Mouse (Mus musculus) adipocyte (in vitro differentiated cells): ENCODE data around the gene Fam155a.

Experiments
- DNase-seq: peaks from one replicate; pipeline ENCODE4 v3.0.0-alpha.2; 2016; ENCODE audit warnings: low spot score

Gene Fam155a

DNA sequence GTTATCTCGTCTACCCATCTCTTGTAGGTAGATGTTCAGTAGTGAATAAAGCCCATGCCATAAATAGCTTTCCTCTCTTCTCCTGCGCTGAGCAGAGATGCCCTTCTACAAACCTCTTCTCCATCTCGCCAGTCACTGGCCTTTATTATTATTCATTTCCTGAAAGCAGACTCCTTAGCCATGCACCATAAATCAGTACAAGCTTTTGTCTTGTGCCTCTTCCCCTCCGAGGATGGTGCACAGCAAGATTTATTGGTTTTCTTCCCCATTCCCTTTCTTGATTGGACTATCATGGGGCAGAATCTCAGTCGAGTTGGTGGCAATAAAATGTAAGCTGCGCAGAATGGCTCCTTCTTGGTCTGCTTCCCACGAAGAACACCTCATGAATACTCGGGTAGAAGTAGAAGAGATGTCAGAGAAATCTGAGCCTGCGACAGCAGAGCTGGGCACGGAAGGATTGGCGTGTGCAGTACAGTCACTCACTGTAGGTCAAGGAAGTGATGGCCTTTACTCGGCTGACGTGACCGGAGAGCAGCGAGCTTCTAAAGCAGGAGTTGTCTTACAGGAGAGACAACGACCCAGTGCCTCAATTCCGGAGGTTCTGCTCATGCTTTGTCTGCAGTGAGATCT, 590.2 kb downstream of the Fam155a start:
- DNase-seq, result no peak

DNA sequence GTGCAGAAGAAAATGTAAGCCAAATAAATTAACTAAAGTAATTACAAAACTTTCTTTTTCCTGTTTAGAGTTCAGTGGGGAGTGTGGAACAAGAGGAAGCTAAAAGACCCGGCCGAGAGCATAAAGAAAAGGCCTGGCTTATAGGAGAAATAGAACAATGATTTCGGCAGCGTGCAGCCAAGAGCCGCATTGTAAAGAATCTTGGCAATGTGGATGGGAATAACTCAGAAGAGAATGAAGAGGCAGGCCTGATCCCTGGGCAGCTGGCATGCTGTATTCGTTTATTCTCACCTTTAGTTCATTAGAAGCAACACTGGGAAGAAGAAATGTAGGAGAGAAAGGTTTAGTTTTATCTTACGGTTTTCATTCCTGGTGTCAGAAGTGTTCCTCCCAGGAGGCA, 594.0 kb downstream of the Fam155a start:
- DNase-seq, result no peak

- peak; percentile 55 for DNase-seq
Observed at GRCm38 (mm10) chr8:9174865-9175565, 595.9 kb downstream of the Fam155a start.

- no peak for DNase-seq
Observed at GRCm38 (mm10) chr8:9171848-9172247, 599.1 kb downstream of the Fam155a start.

DNA sequence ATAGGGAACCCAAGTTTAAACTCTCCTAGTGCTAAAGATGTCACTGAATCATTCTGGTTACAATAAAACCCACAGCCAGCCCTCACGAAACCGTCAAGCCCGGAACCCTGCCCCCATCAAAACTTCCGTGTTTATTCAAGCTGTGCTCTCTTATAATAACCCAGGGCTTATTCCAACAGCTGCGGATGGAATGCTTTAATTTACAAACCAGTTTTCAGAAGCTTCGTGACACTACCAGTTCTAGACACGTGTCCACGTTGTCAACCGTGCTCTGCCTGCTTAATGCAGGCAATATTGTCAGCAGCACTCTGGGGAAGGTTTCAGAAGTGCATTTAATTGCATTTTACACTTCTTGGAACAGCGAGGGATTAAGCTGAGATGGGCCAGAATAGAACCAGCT, 603.0 kb downstream of the Fam155a start:
- DNase-seq, result no peak

- no peak for DNase-seq
Observed at GRCm38 (mm10) chr8:9161606-9162005, 609.4 kb downstream of the Fam155a start.

- no peak for DNase-seq
Observed at GRCm38 (mm10) chr8:9159322-9159721, 611.6 kb downstream of the Fam155a start.

DNA sequence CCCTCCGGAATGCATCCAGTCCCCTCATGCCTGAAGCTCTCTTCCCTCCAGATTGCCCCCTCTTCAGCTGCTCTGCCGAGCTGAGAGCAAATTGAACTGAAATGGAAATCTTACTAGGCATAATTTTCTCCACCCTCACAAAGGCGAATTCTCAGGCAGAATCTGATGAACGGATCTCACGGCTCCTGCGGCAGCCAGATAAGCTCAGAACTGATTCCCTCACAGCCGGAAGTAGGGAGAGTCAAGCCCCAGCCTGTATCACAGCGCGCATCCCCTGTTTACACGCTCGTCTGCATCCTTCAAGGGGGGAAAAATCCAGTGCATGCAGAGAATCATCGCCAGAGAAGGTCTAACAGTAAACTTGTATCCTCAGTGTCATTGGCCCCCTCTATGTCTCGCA, 612.3 kb downstream of the Fam155a start:
- DNase-seq, result no peak

GRCm38 (mm10) chr8:9157141-9157781, 613.7 kb downstream of the Fam155a start:
- no peak for DNase-seq
